Mouse (Mus musculus): Measurements from ENCODE around the gene C3ar1.

The C3ar1 gene

DNA sequence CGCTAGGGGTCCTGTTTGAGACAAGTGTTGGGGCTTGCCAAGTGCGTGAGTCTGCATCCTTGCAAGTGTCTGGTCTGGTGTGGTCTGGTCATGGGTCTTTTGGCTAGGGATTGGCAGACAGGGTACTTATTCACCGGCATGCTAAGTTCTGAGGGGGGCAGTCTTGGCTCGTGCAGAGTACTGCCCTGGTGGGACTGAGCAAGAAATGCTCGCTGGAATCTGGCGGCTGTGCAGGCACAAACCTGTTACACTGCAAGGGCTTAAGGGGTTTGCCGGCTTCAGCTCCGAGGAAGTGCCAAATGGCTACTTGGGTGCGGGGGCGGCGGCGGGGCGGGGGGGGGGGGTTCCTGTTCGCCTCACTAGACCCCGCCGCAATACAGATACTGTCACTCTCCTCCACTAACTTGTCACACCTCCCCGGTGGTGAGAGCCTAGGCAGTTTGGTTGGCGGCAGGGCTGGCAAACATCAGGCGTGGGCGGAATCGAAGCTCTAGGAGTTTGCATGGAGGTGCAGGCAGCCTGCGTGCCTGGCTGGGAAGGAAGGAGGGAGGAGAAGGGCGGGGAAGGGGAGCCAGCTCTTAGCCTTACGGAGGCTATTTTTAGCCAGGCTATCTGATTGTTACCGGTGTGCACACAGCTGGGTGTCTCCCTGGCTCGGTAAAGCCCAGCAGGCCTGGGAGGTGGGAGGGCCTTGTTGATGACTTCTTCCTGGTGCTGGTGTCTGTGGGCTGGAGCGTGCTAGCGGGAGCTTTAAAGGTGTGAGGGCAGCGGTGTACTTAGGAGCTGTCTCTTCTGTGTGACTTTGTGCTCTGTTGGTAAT, 29.8 kb downstream of the C3ar1 start:
- DNase-seq: peak; percentile 77

- no peak for DNase-seq
Measured at GRCm38 (mm10) chr6:122825166-122825565, 30.8 kb downstream of the C3ar1 start.

- DNase-seq: peak; percentile 54
Measured at GRCm38 (mm10) chr6:122824086-122824485, 31.9 kb downstream of the C3ar1 start.

DNA sequence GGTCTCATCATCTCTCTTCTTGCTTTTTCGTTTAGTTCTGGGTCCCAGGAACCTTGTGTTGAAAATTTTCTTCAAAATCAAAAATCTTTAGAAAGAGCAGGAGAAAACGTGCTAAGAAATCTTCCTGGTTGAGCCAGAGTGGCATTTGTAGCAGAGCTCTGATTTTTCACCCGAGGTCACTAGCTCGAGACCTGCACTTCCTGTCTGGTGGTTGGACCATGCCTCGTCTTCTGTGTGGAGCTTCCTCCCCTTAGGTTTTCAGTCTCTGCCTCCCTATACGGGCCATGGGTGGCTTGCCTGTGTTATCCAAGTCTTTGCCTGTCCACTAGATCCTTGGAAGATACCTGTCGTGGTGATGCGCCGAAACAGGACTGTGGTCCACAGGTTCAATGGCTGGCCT, 34.1 kb downstream of the C3ar1 start:
- DNase-seq: no peak

GRCm38 (mm10) chr6:122820799-122821650, 34.9 kb downstream of the C3ar1 start:
- DNase-seq: peak; percentile 28

DNA sequence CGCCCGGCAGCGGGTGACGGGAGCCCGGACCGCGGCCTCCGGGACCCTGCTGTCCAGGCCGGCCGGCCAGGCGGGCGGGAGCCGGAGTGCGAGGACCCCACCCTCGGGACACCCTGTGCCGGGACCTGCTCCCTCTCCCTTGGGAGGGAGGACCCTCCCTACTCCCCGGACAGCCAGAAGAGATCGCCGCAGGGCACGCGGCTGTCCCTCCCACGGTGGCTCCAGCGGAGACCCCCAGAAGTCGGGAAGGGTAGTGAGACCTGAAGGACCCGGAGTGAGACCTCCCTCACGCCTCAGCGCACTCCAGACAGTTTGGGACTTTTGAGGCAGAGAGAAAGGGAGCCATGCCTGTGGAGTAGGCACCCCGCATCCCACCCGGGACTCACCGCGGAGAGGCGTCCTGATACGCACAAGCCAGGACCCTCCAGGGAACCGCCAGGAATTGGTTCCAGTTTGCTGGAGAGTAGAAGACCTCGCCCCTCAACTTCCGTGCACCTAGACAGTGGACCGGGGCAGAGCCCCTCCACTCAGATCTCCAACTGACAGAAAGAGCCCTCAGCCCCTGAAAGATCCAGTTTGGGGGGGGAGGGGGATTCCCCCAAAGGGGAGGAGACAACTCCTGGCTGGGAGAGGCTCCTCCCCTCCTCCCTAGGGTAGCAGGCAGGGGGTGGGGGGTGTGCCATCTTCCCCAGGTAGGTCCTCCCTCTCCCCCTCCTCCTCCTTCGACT, 35.7 kb downstream of the C3ar1 start:
- DNase-seq: peak; percentile 32

GRCm38 (mm10) chr6:122819306-122820070, 36.5 kb downstream of the C3ar1 start, which contains the start of gene Foxj2:
Gene Foxj2, plus strand, starts transcription at chr6:122819914.
- DNase-seq: peak; percentile 66

- DNase-seq: no peak
Measured at GRCm38 (mm10) chr6:122813640-122814039, 42.3 kb downstream of the C3ar1 start.

- DNase-seq: no peak
Measured at GRCm38 (mm10) chr6:122812716-122813115, 43.2 kb downstream of the C3ar1 start.

DNA sequence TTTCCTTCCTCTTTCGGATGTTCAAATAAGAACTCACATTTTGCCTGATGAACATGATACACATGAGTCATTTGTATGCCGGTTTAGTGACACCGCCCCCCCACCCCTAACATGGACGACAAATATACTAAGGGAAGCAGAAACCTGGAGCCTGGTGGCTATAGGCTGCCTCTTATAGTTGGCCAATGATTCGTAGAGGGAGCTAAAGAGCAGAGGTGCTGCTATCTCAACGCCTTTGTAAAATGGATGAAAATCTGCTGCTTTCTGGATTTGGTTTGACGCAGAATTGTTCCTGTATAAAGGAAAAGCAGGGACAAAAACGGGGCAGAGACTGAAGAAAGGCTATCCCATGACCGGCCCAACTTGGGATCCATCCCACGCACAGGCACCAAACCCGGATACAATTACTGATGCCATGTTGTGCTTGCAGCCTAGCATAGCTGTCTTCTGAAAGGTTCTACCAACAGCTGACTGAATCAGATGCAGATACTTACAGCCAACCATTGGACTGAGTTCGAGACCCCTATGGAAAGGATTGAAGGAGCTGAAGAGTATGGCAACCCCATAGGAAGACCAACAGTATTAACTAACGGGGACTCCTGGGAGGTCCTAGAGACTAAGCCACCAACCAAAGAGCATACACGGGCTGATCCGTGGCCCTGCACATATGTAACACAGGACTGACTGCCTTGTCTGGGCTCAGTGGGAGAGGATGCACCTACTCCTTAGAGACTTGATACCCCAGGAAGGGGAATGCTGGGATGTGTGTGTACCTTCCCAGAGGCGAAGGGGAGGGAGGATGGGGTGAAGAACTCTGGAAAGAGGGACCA, 44.0 kb downstream of the C3ar1 start:
- DNase-seq: no peak

DNA sequence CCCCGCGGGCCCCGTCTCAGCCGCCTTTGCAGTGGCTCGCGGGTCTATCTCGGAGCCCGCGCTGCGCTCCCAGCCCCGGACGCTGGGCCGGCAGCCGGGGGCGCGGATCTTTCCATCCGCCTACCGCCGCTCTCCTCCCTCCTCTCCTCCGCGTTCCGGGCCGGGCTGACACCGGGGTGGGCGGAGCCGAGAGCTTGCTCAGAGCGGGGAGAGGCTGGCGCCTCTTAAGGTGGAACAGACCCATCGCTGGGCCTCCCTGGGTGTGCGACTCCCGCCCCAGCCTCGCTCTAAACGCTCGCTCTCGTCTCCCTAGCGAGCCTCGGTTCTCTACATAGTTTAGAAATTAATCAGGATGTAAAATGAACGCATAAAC, 44.7 kb downstream of the C3ar1 start:
- peak; percentile 94 for DNase-seq

DNA sequence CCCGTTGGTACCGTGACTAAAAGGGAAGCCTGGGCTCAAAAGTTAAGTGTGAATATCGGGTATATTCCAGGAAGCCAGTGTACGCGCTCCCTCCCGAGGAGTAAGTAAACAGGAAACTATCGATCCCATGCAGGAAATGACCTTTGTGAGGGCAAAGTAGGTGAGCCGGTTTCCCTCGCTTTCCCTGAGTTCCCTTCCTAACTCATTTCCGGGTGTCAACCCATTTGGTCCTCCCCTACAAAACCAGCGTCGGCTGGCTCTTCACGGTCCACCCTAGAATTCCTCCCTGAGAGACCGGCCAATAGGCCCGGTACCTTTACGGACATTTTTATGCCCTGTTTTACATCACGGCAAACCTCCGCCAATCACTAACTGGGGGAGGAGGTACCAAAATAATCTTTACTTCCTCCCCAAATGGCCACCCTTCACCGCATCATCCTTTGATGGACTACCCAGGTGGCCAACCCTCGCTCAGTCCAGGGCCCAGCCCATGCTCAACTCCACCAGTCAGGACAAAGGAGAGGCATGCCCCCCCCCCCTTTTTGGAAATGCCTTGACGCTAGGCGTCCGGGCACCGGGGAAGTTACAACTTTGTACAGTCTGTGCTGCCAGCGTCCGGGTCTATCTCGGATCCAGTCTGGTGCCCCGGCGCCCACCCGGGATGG, 45.2 kb downstream of the C3ar1 start:
- DNase-seq: peak; percentile 99

DNA sequence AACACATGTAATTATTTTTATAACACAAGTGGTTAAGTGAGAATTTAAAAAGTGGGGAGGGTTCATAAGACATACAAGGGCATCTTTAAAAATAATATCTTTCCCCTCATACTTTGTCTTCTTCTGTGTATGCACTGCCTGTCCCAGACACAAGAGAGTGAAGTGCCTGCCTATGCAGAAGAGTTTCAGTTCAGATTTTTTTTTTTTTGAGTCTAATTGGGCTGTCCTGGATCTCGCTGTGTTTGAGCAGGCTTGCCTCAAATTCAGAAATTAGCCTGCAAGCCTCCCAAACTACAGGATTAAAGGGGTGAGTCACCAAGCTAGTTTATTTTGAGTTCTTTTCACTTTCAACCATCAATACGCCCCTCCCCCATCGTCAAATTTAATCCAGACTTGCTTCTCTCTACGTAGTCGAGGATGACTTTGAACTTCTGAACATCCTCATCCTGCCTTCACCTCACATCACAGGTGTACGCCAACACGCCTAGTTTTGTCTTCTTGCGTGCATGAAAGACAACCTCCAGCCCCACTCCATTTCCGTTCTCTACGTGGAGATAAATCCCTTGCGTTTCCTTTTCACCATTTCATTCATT, 45.8 kb downstream of the C3ar1 start:
- no peak for DNase-seq

DNA sequence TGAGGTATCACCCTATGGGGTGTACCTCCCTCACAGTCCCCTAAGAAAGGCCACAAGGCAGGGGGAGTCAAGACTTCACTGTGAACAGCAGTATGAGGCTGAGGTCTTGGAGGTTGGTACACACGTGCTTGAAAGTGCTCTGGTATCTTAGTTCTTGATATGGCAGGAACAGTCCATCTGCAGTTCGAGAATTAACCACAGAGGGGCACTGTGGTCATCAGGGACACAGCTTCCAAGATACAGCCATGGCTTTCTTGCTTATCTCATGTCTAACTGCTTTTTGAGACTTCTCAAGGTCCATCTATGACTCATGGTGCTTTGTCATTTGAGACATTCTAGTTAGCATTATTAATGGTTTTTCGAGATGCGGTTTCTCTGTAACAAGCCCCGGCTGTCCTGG, 51.5 kb downstream of the C3ar1 start:
- peak; percentile 70 for DNase-seq

DNA sequence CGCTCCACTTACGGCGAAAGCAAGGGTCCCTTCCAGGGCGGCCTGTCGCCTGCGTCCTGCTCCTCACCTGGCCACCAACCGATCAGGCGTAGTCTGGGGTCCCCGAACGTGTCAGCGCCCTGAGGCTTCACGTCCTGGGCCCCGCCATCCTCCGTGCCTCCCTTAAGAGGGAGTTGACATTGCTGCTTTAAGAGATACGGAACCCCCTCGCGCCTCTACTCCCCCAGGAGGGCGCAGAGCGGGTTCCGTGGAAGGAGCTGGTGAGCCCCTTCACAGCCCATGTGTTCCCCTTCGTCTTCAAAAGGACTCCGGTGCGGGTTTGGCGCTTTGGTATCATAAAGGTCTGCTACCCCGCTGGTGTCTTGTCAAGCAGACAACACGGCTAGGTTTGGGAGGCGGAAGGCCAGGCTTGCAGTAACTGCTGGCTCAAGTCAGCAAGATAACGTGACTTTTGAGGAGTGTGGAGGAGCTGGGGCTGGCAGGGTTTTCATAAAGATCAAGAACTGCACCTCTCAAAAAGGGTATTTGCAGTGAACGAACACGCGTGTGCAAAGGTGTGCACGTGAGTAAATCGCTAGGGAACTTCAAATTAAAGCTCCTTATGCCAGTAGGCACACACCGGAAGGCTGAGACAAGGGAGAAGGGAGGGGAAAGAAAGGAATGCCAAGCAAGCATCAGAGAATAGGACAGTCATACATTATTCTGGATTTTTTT, 54.0 kb downstream of the C3ar1 start:
- peak; percentile 13 for DNase-seq

DNA sequence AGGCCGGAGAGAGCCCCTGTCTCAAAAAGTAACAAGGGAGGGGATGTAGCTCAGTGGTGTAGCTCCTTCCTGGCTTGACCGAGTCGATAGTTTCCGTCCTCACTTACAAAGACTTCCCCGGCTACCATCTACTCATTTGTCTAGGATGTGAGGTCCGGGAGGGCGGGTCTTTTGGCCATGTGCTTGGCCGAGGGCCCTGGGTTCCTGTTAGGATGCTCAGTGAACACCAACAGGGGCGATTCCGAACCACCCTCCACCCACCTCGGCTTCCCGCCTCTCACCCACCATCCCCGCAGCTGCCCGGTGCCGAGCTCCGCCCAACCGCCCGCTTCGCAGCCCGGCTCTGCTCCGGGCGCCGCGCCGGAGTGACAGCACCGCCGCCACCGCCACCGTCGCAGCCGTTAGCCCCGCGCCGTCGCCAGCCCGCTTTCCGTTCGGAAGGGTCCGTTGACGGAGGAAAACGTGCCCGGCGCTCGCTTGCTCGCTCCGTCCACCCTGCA, 54.6 kb downstream of the C3ar1 start, which contains the start of gene Slc2a3:
Gene Slc2a3, minus strand, starts transcription at position 340 of the 500 bp plus-strand sequence.
- peak; percentile 44 for DNase-seq

DNA sequence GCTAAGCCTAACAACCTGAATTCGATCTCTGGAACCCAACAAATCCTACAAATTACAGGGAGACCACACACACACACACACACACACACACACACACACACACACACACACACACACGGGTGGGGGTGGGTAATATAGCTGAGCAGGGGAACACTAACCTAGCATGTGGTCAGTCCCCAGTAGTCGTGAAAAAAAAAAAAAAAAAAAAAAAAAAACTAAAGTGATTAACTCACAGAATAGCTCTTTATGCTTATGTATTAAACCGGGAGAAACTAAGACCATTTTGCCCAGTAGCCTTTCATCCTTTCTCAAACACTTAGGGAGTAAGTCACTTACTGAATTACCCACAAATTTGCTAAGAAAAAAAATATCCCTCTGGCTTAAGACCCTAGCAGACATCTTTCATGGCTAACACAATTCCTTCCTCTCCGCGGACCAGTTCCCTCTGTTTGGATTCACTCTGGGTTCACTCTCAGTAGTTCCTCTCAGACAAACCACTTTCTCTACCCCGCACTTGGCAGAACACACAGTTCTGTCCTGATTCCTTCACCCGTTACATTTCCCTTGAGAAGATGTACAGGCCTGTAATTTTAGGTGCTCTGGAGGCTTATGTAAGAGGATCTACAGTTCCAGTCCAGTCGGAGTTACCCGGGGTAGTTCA, 55.2 kb downstream of the C3ar1 start:
- DNase-seq: no peak
